Mouse (Mus musculus) embryonic facial prominence, embryonic 13.5 days (tissue): ENCODE results near the gene Knstrn. TPM values are rescaled to one million over a fixed set of nuclear protein-coding genes. Genes with fewer than 3 reads are reported as not detected.

ENCODE experiments used
- ATAC-seq: fragments of 200-750 bp; cut with Nextera tagmentation; 2 replicates; pipeline ENCODE4 v1.8.0; 2017; ENCODE audit warnings: low read depth; ENCODE audit not compliant: insufficient number of reproducible peaks, insufficient read depth, low FRiP score, low TSS enrichment
- H3K27ac ChIP-seq: fragments of 300-500 bp; sonication (generic); 2 replicates; pipeline ENCODE4 v1.5.1; 2015; ENCODE audit warnings: moderate library complexity, mild to moderate bottlenecking, inconsistent platforms
- H3K27me3 ChIP-seq: fragments of 300-500 bp; sonication (generic); 2 replicates; pipeline ENCODE4 v1.6.1; 2015; ENCODE audit warnings: mild to moderate bottlenecking, inconsistent platforms
- H3K36me3 ChIP-seq: fragments of 300-500 bp; sonication (generic); 2 replicates; pipeline ENCODE4 v1.6.1; 2015; ENCODE audit warnings: mild to moderate bottlenecking, inconsistent platforms
- H3K4me1 ChIP-seq: fragments of 300-500 bp; sonication (generic); 2 replicates; pipeline ENCODE4 v1.6.1; 2015; ENCODE audit warnings: inconsistent platforms
- H3K4me2 ChIP-seq: fragments of 300-500 bp; sonication (generic); 2 replicates; pipeline ENCODE4 v1.6.1; 2015; ENCODE audit warnings: moderate library complexity, mild to moderate bottlenecking, inconsistent platforms
- H3K4me3 ChIP-seq: fragments of 300-500 bp; sonication (generic); 2 replicates; pipeline ENCODE4 v1.5.1; 2015; ENCODE audit warnings: mild to moderate bottlenecking, inconsistent platforms
- H3K9ac ChIP-seq: fragments of 300-500 bp; sonication (generic); 2 replicates; pipeline ENCODE4 v1.6.1; 2015; ENCODE audit warnings: mild to moderate bottlenecking, inconsistent platforms
- H3K9me3 ChIP-seq: fragments of 300-500 bp; sonication (generic); 2 replicates; pipeline ENCODE4 v1.6.1; 2016; ENCODE audit warnings: inconsistent platforms
- WGBS: fragments of 180-500 bp; shearing (Covaris S2); methylation state at CpG from one replicate; pipeline ENCODE4 v1.1.7; 2015; ENCODE audit warnings: mixed read lengths; 5-methylcytosine and 5-hydroxymethylcytosine counted together
- polyA plus RNA-seq: library from polyadenylated mRNA; unstranded; fragments of >200 nt; fragmentation: Nextera tagmentation; extraction: Ambion mirVana; gene quantifications from 2 replicates; pipeline ENCODE4 v1.2.1, GENCODE M21; 2015

Gene Knstrn
- polyA plus RNA-seq, 1 experiment from 2014 or later: 115 TPM

GRCm38 (mm10) chr2:118903333-118903741, 89.5 kb downstream of the Knstrn start:
- Histone ChIP-seq H3K4me3 (peak overlapping the region; percentile 85), H3K4me1 (peaks cover 30% of the 10 kb centered on the region), H3K4me2 (peak overlapping the region; percentile 99), H3K27me3 (peaks cover 51% of the 10 kb centered on the region), H3K9ac (peak overlapping the region; percentile 51; the same call in 1 of the 2 replicates), H3K27ac (no peak overlapping the region), H3K36me3 (no peaks in the 10 kb centered on the region), H3K9me3 (no peaks in the 10 kb centered on the region)
- no peak for ATAC-seq
- WGBS: 9% methylated on average over 10 of the region's 10 CpGs

Other genes with a start within 250 kb of the Knstrn start
- gene Bub1b, start 215.8 kb upstream of the Knstrn start, polyA plus RNA-seq: 78.0 and 79.2 TPM in 2 replicates
- 2.2 and 2.7 TPM in 2 replicates for gene Pak6, start 150.7 kb upstream of the Knstrn start, polyA plus RNA-seq
- gene Ankrd63, start 110.0 kb upstream of the Knstrn start, polyA plus RNA-seq: 0.07 TPM in 1 of 2 replicates, not detected in the other
- gene Plcb2, start 85.6 kb upstream of the Knstrn start, polyA plus RNA-seq: 0.47 and 0.55 TPM in 2 replicates
- gene Inafm2, start 68.2 kb upstream of the Knstrn start, polyA plus RNA-seq: 12.7 and 13.1 TPM in 2 replicates
- 0.83 and 0.91 TPM in 2 replicates for gene Ccdc9b, start 51.3 kb upstream of the Knstrn start, polyA plus RNA-seq
- gene Phgr1, start 41.2 kb upstream of the Knstrn start, polyA plus RNA-seq: 2.0 TPM in 1 of 2 replicates, not detected in the other
- 0.34 and 0.51 TPM in 2 replicates for gene Disp2, start 34.3 kb upstream of the Knstrn start, polyA plus RNA-seq
- gene Ivd, start 48.0 kb downstream of the Knstrn start, polyA plus RNA-seq: 84.8 and 86.6 TPM in 2 replicates
- gene Bahd1, start 86.4 kb downstream of the Knstrn start, polyA plus RNA-seq: 4.0 and 4.1 TPM in 2 replicates
- gene Chst14, start 112.5 kb downstream of the Knstrn start, polyA plus RNA-seq: 48.8 and 54.9 TPM in 2 replicates
- 25.4 and 25.7 TPM in 2 replicates for gene Ccdc32, start 215.4 kb downstream of the Knstrn start, polyA plus RNA-seq
- 4.2 and 4.9 TPM in 2 replicates for gene Rpusd2, start 220.8 kb downstream of the Knstrn start, polyA plus RNA-seq
- 56.7 and 58.6 TPM in 2 replicates for gene Knl1, start 233.1 kb downstream of the Knstrn start, polyA plus RNA-seq